Mouse (Mus musculus) forebrain, embryonic 14.5 days (tissue): Measurements from ENCODE around the gene Cmtm4. TPM values are rescaled to one million over a fixed set of nuclear protein-coding genes. Genes with fewer than 3 reads are reported as not detected.

ENCODE experiments used
- ATAC-seq: fragments of 200-750 bp; cut with Nextera tagmentation; 2 replicates; pipeline ENCODE4 v1.8.0; 2017; ENCODE audit warnings: mild to moderate bottlenecking, moderate library complexity
- DNase-seq: peaks from one replicate; pipeline ENCODE4 v3.0.0-alpha.2; 2015; ENCODE audit warnings: low spot score
- H3K27ac ChIP-seq: fragments of 300-500 bp; sonication (generic); 2 replicates; pipeline ENCODE4 v1.5.1; 2014; ENCODE audit warnings: low read depth, mild to moderate bottlenecking, control low read depth, low read length, moderate library complexity
- H3K27me3 ChIP-seq: fragments of 300-500 bp; sonication (generic); replicated peaks from 2 replicates; pipeline ENCODE4 v1.6.1; 2014; ENCODE audit warnings: low read length, control low read depth, mixed read lengths; ENCODE audit not compliant: control insufficient read depth, insufficient read depth
- H3K36me3 ChIP-seq: fragments of 300-500 bp; sonication (generic); 2 replicates; pipeline ENCODE4 v1.6.1; 2014; ENCODE audit warnings: low read length, control low read depth; ENCODE audit not compliant: control insufficient read depth, insufficient read depth
- H3K4me1 ChIP-seq: fragments of 300-500 bp; sonication (generic); 2 replicates; pipeline ENCODE4 v1.6.1; 2014; ENCODE audit warnings: antibody characterized with exemption, low read length, control low read depth; ENCODE audit not compliant: control insufficient read depth, insufficient read depth
- H3K4me2 ChIP-seq: fragments of 300-500 bp; sonication (generic); 2 replicates; pipeline ENCODE4 v1.6.1; 2014; ENCODE audit warnings: mild to moderate bottlenecking, control low read depth, low read length
- H3K4me3 ChIP-seq: fragments of 300-500 bp; sonication (generic); 2 replicates; pipeline ENCODE4 v1.5.1; 2014; ENCODE audit warnings: low read depth, low read length, control low read depth
- H3K9ac ChIP-seq: fragments of 300-500 bp; sonication (generic); 2 replicates; pipeline ENCODE4 v1.6.1; 2014; ENCODE audit warnings: mild to moderate bottlenecking, low read length, control low read depth, moderate library complexity
- H3K9me3 ChIP-seq: fragments of 300-500 bp; sonication (generic); replicated peaks from 2 replicates; pipeline ENCODE4 v1.6.1; 2016; ENCODE audit warnings: low read length, control low read depth, mixed read lengths; ENCODE audit not compliant: control insufficient read depth
- WGBS: fragments of 180-500 bp; shearing (Covaris S2); extraction: QIAGEN DNeasy Blood & Tissue Kit; methylation state at CpG from one replicate; pipeline ENCODE4 v1.1.7; 2014; 5-methylcytosine and 5-hydroxymethylcytosine counted together
- polyA plus RNA-seq: library from polyadenylated mRNA; unstranded; fragments of >200 nt; fragmentation: Nextera tagmentation; extraction: Ambion mirVana; gene quantifications from 2 replicates; pipeline ENCODE4 v1.2.1, GENCODE M21; 2014

The Cmtm4 gene
- polyA plus RNA-seq, 1 experiment from 2014 or later = 3.7 TPM

GRCm38 (mm10) chr8:104342426-104342825 is 53.2 kb downstream of the Cmtm4 start:
- Histone ChIP-seq H3K27me3 (no peaks in the 10 kb centered on the region), H3K4me1 (no peaks in the 10 kb centered on the region), H3K4me3 (no peak overlapping the region), H3K9me3 (no peaks in the 10 kb centered on the region), H3K9ac (no peak overlapping the region), H3K36me3 (peaks cover 5% of the 10 kb centered on the region; the same call in 1 of the 2 replicates), H3K4me2 (no peak overlapping the region), H3K27ac (no peak overlapping the region)
- 86% methylated on average over 5 of the region's 5 CpGs for WGBS
- ATAC-seq (no peak), DNase-seq (no peak)

GRCm38 (mm10) chr8:104341678-104342077 is 53.9 kb downstream of the Cmtm4 start:
- H3K9ac ChIP-seq = no peak overlapping the region
- ATAC-seq (no peak), DNase-seq (no peak)
- no peak overlapping the region for H3K27ac ChIP-seq
- peak overlapping the region; percentile 54; the same call in 1 of the 2 replicates for H3K4me3 ChIP-seq
- WGBS = 40% methylated on average over 6 of the region's 6 CpGs
- peaks cover 4% of the 10 kb centered on the region; the same call in 1 of the 2 replicates for H3K36me3 ChIP-seq
- peak overlapping the region; percentile 80 for H3K4me2 ChIP-seq
- no peaks in the 10 kb centered on the region for H3K4me1 ChIP-seq
- H3K27me3 ChIP-seq = no peaks in the 10 kb centered on the region
- no peaks in the 10 kb centered on the region for H3K9me3 ChIP-seq

DNA sequence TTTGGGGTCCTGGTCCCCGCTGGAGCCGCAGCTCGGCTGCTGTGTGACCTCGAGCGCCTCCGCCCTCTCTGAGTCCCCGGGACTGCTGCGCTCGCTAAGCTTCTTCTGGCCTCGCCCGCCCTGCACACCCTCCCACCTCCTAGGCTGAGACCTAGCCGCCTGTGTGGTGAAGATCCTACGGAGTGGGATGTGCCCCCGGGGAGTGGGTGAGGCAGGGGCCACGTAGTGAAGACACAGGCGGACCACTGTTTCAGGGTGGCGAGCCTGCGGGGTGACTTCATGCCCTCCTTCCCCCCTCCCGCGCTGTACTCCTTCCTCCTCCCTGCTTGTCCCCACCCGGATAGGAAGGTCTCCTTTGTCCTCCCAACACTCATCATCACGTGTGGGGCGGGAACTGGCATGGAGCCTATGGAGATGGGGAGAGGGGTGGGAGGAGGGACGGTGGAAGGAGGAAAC is 54.5 kb downstream of the Cmtm4 start:
- WGBS = under 1% methylated on average over 24 of the region's 24 CpGs
- Histone ChIP-seq H3K27ac (peak overlapping the region; percentile 39; the same call in 1 of the 2 replicates), H3K4me3 (peak overlapping the region; percentile 54), H3K27me3 (no peaks in the 10 kb centered on the region), H3K36me3 (no peaks in the 10 kb centered on the region), H3K9me3 (no peaks in the 10 kb centered on the region), H3K4me1 (no peaks in the 10 kb centered on the region), H3K9ac (peak overlapping the region; percentile 73), H3K4me2 (peak overlapping the region; percentile 80)
- DNase-seq (peak; percentile 73), ATAC-seq (peak; percentile 75)

DNA sequence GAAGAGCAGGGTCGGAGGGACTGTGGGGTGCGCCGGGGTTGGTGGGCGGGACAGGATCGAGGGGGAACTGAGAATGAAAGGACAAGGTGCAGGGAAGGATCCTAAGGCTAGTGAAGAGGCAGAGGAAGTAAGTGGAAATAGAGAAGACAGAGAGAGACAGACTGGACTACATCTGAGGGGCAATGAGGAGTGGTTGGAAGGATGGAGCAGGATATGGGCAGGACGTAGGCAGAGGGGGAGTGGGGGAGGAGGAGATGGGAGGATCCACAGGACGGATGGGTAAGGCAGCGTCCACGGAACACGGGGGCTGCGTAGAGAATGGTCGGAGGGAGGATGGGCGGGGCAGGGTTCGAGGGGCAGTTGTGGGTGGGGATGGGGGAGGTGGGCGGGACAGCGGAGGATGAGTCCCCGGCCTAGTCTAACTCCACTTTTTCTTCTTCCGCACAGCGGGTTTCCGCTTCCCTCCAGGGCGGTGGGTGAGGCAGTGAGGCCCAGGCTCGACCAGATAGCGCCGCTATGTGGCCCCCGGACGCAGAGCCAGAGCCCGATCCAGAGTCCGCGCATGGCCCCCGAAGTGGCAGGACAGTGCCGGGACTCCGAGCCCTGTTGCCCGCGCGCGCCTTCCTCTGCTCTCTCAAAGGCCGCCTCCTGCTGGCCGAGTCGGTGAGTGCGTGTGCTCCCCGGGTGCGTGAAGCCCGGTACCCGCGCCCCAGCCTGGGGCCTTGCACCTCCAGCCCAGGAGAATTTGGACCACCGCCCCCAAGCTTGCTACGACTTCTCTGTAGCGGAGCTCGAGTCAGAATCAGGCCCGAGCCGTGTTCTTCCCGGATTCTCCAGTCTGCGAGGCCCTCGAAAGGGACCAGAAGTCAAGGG is 55.1 kb downstream of the Cmtm4 start:
- peak; percentile 76 for ATAC-seq
- H3K27ac ChIP-seq = no peak overlapping the region; the same call in 1 of the 2 replicates
- H3K27me3 ChIP-seq = no peaks in the 10 kb centered on the region
- no peaks in the 10 kb centered on the region for H3K4me1 ChIP-seq
- DNase-seq = peak; percentile 73
- peak overlapping the region; percentile 54 for H3K4me3 ChIP-seq
- under 1% methylated on average over 52 of the region's 54 CpGs for WGBS
- H3K36me3 ChIP-seq = no peaks in the 10 kb centered on the region
- no peaks in the 10 kb centered on the region for H3K9me3 ChIP-seq
- H3K4me2 ChIP-seq = peak overlapping the region; percentile 80
- H3K9ac ChIP-seq = peak overlapping the region; percentile 73

DNA sequence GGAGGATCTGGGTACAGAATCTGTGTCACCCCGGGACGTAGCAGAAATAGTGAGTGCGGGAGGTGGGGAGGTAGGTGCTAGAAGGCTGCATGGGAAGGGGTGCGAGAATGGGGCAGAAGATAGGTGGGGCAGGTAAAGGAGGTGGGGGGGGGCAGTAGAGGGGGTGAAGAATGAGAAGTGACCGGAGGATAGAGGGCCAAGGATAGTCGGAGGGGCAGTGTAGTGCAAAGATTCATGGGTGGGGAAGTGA is 55.7 kb downstream of the Cmtm4 start:
- H3K4me1 ChIP-seq = no peaks in the 10 kb centered on the region
- 2% methylated on average over 6 of the region's 6 CpGs for WGBS
- ATAC-seq (no peak), DNase-seq (no peak)
- H3K4me2 ChIP-seq = peak overlapping the region; percentile 80
- H3K27ac ChIP-seq = no peak overlapping the region
- peak overlapping the region; percentile 73 for H3K9ac ChIP-seq
- no peaks in the 10 kb centered on the region for H3K27me3 ChIP-seq
- H3K36me3 ChIP-seq = no peaks in the 10 kb centered on the region
- H3K4me3 ChIP-seq = peak overlapping the region; percentile 54
- H3K9me3 ChIP-seq = no peaks in the 10 kb centered on the region

DNA sequence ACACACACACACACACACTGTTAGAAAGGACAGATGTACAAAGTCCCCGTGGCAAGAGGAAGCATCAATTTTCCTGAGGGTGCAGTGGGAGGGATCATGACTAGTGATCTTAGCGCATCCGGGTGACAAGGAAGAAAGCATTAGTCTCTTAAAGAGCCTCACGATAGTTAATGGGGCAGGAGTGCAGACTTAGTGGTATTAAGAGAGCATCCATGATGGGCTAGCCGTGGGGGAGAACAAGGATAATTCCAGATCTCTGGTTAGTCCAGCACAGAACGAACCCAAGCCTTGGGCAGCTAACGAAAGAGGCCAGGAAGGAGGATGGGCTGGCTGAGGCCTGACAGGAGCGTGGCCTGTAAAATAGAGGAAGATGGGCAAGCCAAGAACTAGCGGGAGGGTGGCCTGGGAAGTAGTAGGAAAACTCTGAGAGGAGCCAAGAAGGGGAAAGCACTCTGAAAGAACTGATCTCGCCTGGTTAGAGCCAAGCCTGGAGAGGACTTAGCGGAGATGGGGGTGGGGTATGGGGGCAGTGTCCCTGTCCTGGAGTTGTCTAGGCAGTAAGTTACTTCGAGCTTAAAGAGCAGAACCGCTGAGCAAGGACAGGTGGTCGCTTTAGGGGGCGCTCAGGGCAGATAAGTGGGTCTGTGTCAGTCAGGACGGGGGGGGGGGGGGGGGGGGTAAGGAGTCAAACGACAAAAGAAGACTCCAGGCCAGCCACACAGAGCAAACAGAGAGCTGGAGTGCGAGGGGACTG is 56.2 kb downstream of the Cmtm4 start, which contains the start of gene Cmtm3:
TSS of gene Cmtm3 (plus strand) at position 182 of the 754 bp plus-strand sequence.
- Histone ChIP-seq H3K4me1 (no peaks in the 10 kb centered on the region), H3K4me2 (peak within 1 kb of the TSS; percentile 80), H3K4me3 (peak within 1 kb of the TSS; percentile 54), H3K9me3 (no peaks in the 10 kb centered on the region), H3K27ac (no peak within 1 kb of the TSS), H3K9ac (peak within 1 kb of the TSS; percentile 73), H3K36me3 (no peaks in the 10 kb centered on the region), H3K27me3 (no peaks in the 10 kb centered on the region)
- DNase-seq (no peak), ATAC-seq (no peak)
- 14% methylated on average over 15 of the region's 18 CpGs for WGBS

GRCm38 (mm10) chr8:104337890-104338289 is 57.7 kb downstream of the Cmtm4 start:
- Histone ChIP-seq H3K27ac (no peak overlapping the region), H3K9me3 (no peaks in the 10 kb centered on the region), H3K4me1 (no peaks in the 10 kb centered on the region), H3K36me3 (no peaks in the 10 kb centered on the region), H3K27me3 (no peaks in the 10 kb centered on the region), H3K9ac (no peak overlapping the region), H3K4me2 (no peak overlapping the region), H3K4me3 (no peak overlapping the region)
- ATAC-seq (no peak), DNase-seq (no peak)
- 49% methylated on average over 3 of the region's 3 CpGs for WGBS

GRCm38 (mm10) chr8:104336806-104337205 is 58.8 kb downstream of the Cmtm4 start:
- Histone ChIP-seq H3K27ac (no peak overlapping the region), H3K9ac (no peak overlapping the region), H3K27me3 (no peaks in the 10 kb centered on the region), H3K4me1 (no peaks in the 10 kb centered on the region), H3K4me3 (no peak overlapping the region), H3K9me3 (no peaks in the 10 kb centered on the region), H3K4me2 (no peak overlapping the region), H3K36me3 (no peaks in the 10 kb centered on the region)
- DNase-seq (no peak), ATAC-seq (no peak)
- WGBS = 97% methylated on average over 1 of the region's 1 CpGs

DNA sequence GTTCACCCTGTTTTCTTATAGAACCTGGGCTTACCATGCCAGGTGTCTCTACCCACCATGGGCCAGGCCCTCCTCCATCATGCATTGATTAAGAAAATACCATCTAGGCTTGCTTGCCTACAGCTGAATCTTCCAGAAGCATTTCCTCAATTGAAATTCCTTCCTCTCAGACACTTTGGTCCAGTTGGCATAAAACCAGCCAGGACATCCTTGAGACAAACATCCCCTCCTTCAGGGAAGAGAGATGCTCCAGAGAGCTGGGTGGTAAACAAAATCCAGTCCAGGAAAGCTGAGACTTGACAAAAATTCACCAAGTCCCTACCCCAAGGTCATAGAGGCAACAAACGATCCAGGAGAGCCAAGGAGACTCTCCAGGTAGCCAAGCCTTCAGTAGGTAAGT is 61.4 kb downstream of the Cmtm4 start:
- DNase-seq (no peak), ATAC-seq (no peak)
- Histone ChIP-seq H3K4me1 (no peaks in the 10 kb centered on the region), H3K36me3 (no peaks in the 10 kb centered on the region), H3K27me3 (no peaks in the 10 kb centered on the region), H3K4me2 (no peak overlapping the region), H3K9me3 (no peaks in the 10 kb centered on the region), H3K4me3 (no peak overlapping the region), H3K27ac (no peak overlapping the region), H3K9ac (no peak overlapping the region)
- WGBS = 77% methylated on average over 1 of the region's 1 CpGs
